Mouse (Mus musculus): ENCODE data around the gene Col4a4.

Col4a4 gene

GRCm38 (mm10) chr1:82410548-82410947, 176.1 kb downstream of the Col4a4 start:
- DNase-seq: no peak

- DNase-seq: no peak
These were observed 177.4 kb downstream of the Col4a4 start for GRCm38 (mm10) chr1:82409271-82409670.

GRCm38 (mm10) chr1:82407786-82408185, 178.9 kb downstream of the Col4a4 start:
- no peak for DNase-seq

Measured in embryo, embryonic 11 days (tissue).